Mouse (Mus musculus) megakaryocyte-erythroid progenitor cell, adult 5-6 weeks (primary cell): ENCODE data around the gene Lca5. TPM values are rescaled to one million over a fixed set of nuclear protein-coding genes. Genes with fewer than 3 reads are reported as not detected.

ENCODE experiments used
- ATAC-seq: replicated peaks from 2 replicates; pipeline ENCODE4 v1.8.0; 2016; ENCODE audit warnings: mild to moderate bottlenecking, inconsistent platforms; ENCODE audit not compliant: severe bottlenecking, poor library complexity, low FRiP score, low TSS enrichment
- total RNA-seq, 2 experiments: library from RNA; stranded (forward) in 1 of 2; stranded (reverse) in 1 of 2; fragments of 200-1000, 215-1000 nt in 1 of 2; fragments of >200 nt in 1 of 2; fragmentation: Nextera tagmentation in 1 of 2; gene quantifications; 2 replicates each; pipeline ENCODE4 v1.2.3; 2014 to 2017

Lca5 gene
- total RNA-seq, 2 experiments from 2014 or later, result 0.47 TPM; not detected in 1

- ATAC-seq, result no peak
Measured at GRCm38 (mm10) chr9:83342491-83343370, 98.2 kb downstream of the Lca5 start.

Other genes with a start within 250 kb of the Lca5 start
- gene Sh3bgrl2, start 107.2 kb upstream of the Lca5 start, total RNA-seq (2014; fragmentation: Nextera tagmentation), result 0.40 and 0.85 TPM in 2 replicates
- gene Sh3bgrl2, start 107.2 kb upstream of the Lca5 start, total RNA-seq (2017), result 0.34 and 0.80 TPM in 2 replicates